Mouse (Mus musculus): ENCODE results near the gene Wasf2. TPM values are rescaled to one million over a fixed set of nuclear protein-coding genes. Genes with fewer than 3 reads are reported as not detected.

Wasf2 gene
- polyA plus RNA-seq, 1 experiment = 62.0 TPM

GRCm38 (mm10) chr4:133240490-133240921, 110.2 kb downstream of the Wasf2 start, which contains the start of gene Map3k6:
Map3k6 (plus strand) TSS chr4:133240818.
- no peaks in the 10 kb centered on the region for H3K36me3 ChIP-seq (ENCODE audit: control insufficient read depth, insufficient read depth)
- no peaks in the 10 kb centered on the region for H3K79me2 ChIP-seq (ENCODE audit: control insufficient read depth, insufficient read depth)
- H3K27me3 ChIP-seq (ENCODE audit: control insufficient read depth, insufficient read depth, insufficient read length) = no peaks in the 10 kb centered on the region
- TF ChIP-seq POLR2AphosphoS2 (IDR thresholded peaks at IDR 0.05; ENCODE audit: insufficient read length, low read depth) (peak; percentile 57), MYOG (IDR thresholded peaks at IDR 0.05; ENCODE audit: control insufficient read depth in 1 of 3, insufficient read depth in 1 of 3, insufficient read length in 2 of 3, low read depth in 2 of 3) (no peak), MYOD1 (IDR thresholded peaks at IDR 0.05; ENCODE audit: control insufficient read depth in 1 of 3, insufficient read length in 2 of 3, low read depth in 2 of 3) (no peak), POLR2A (IDR thresholded peaks at IDR 0.05; ENCODE audit: insufficient read length, low read depth) (peak; percentile 66), TCF3 (IDR thresholded peaks at IDR 0.05; ENCODE audit: insufficient read length, low read depth) (no peak)
- peak within 1 kb of the TSS; percentile 29 for H3ac ChIP-seq (ENCODE audit: control insufficient read depth, insufficient read length)
- peak within 1 kb of the TSS; percentile 90 for H3K4me2 ChIP-seq (ENCODE audit: low read depth)
- peak within 1 kb of the TSS; percentile 25 for H3K4me3 ChIP-seq

- Histone ChIP-seq H3K4me3 (peak overlapping the region; percentile 25), H3K4me2 (ENCODE audit: low read depth) (peak overlapping the region; percentile 90), H3ac (ENCODE audit: control insufficient read depth, insufficient read length) (peak overlapping the region; percentile 29), H3K79me2 (ENCODE audit: control insufficient read depth, insufficient read depth) (no peaks in the 10 kb centered on the region), H3K27me3 (ENCODE audit: control insufficient read depth, insufficient read depth, insufficient read length) (no peaks in the 10 kb centered on the region), H3K36me3 (ENCODE audit: control insufficient read depth, insufficient read depth) (no peaks in the 10 kb centered on the region)
- TF ChIP-seq REST (IDR thresholded peaks at IDR 0.05; ENCODE audit: insufficient read depth, insufficient read length) = no peak
- no peak for TF ChIP-seq MYOD1 (IDR thresholded peaks at IDR 0.05; ENCODE audit: control insufficient read depth in 1 of 3, insufficient read length in 2 of 3, low read depth in 2 of 3)
- TF ChIP-seq TCF3 (IDR thresholded peaks at IDR 0.05; ENCODE audit: insufficient read length, low read depth) = no peak
- TF ChIP-seq SRF (IDR thresholded peaks at IDR 0.05; ENCODE audit: control insufficient read depth, insufficient read length, low read depth) = no peak
- TF ChIP-seq TCF12 (IDR thresholded peaks at IDR 0.05; ENCODE audit: insufficient read depth, poor library complexity, severe bottlenecking) = no peak
- TF ChIP-seq USF1 (IDR thresholded peaks at IDR 0.05; ENCODE audit: low read depth) = no peak
- TF ChIP-seq POLR2A (IDR thresholded peaks at IDR 0.05; ENCODE audit: insufficient read length, low read depth) = peak; percentile 93
- peak; percentile 92 for TF ChIP-seq POLR2AphosphoS2 (IDR thresholded peaks at IDR 0.05; ENCODE audit: insufficient read length, low read depth)
- peak in 2 of 3 experiments; percentile 39 to 56 for TF ChIP-seq MYOG (IDR thresholded peaks at IDR 0.05; ENCODE audit: control insufficient read depth in 1 of 3, insufficient read depth in 1 of 3, insufficient read length in 2 of 3, low read depth in 2 of 3)
Measured at GRCm38 (mm10) chr4:133240934-133241908, 110.9 kb downstream of the Wasf2 start.

- Histone ChIP-seq H3K4me3 (peak overlapping the region; percentile 25), H3ac (ENCODE audit: control insufficient read depth, insufficient read length) (no peak overlapping the region), H3K27me3 (ENCODE audit: control insufficient read depth, insufficient read depth, insufficient read length) (no peaks in the 10 kb centered on the region), H3K36me3 (ENCODE audit: control insufficient read depth, insufficient read depth) (no peaks in the 10 kb centered on the region), H3K4me2 (ENCODE audit: low read depth) (peak overlapping the region; percentile 90), H3K79me2 (ENCODE audit: control insufficient read depth, insufficient read depth) (no peaks in the 10 kb centered on the region)
- TF ChIP-seq E2F4 (IDR thresholded peaks at IDR 0.05; ENCODE audit: insufficient read depth) = no peak
- TF ChIP-seq SRF (IDR thresholded peaks at IDR 0.05; ENCODE audit: control insufficient read depth, insufficient read length, low read depth) = no peak
- TF ChIP-seq MAX (IDR thresholded peaks at IDR 0.05; ENCODE audit: low read depth) = no peak
- TF ChIP-seq MYOG (IDR thresholded peaks at IDR 0.05; ENCODE audit: control insufficient read depth in 1 of 3, insufficient read depth in 1 of 3, insufficient read length in 2 of 3, low read depth in 2 of 3) = no peak
- TF ChIP-seq POLR2A (IDR thresholded peaks at IDR 0.05; ENCODE audit: insufficient read length, low read depth) = no peak
- TF ChIP-seq TCF3 (IDR thresholded peaks at IDR 0.05; ENCODE audit: insufficient read length, low read depth) = no peak
- TF ChIP-seq CEBPB (IDR thresholded peaks at IDR 0.05; ENCODE audit: insufficient read depth, poor library complexity, severe bottlenecking) = no peak
Measured at GRCm38 (mm10) chr4:133241910-133242309, 111.6 kb downstream of the Wasf2 start.

- Histone ChIP-seq H3ac (ENCODE audit: control insufficient read depth, insufficient read length) (no peak overlapping the region), H3K27me3 (ENCODE audit: control insufficient read depth, insufficient read depth, insufficient read length) (no peaks in the 10 kb centered on the region), H3K36me3 (ENCODE audit: control insufficient read depth, insufficient read depth) (no peaks in the 10 kb centered on the region), H3K79me2 (ENCODE audit: control insufficient read depth, insufficient read depth) (no peaks in the 10 kb centered on the region), H3K4me2 (ENCODE audit: low read depth) (peak overlapping the region; percentile 90), H3K4me3 (peak overlapping the region; percentile 25)
- no peak for TF ChIP-seq REST (IDR thresholded peaks at IDR 0.05; ENCODE audit: insufficient read depth, insufficient read length)
- no peak for TF ChIP-seq TCF3 (IDR thresholded peaks at IDR 0.05; ENCODE audit: insufficient read length, low read depth)
- no peak for TF ChIP-seq POLR2A (IDR thresholded peaks at IDR 0.05; ENCODE audit: insufficient read length, low read depth)
- TF ChIP-seq SRF (IDR thresholded peaks at IDR 0.05; ENCODE audit: control insufficient read depth, insufficient read length, low read depth) = no peak
- TF ChIP-seq E2F4 (IDR thresholded peaks at IDR 0.05; ENCODE audit: insufficient read depth) = no peak
- no peak for TF ChIP-seq MYOG (IDR thresholded peaks at IDR 0.05; ENCODE audit: control insufficient read depth in 1 of 3, insufficient read depth in 1 of 3, insufficient read length in 2 of 3, low read depth in 2 of 3)
Measured at GRCm38 (mm10) chr4:133242710-133243109, 112.4 kb downstream of the Wasf2 start.

GRCm38 (mm10) chr4:133243538-133243937, 113.2 kb downstream of the Wasf2 start:
- Histone ChIP-seq H3K4me3 (no peak overlapping the region), H3K36me3 (ENCODE audit: control insufficient read depth, insufficient read depth) (no peaks in the 10 kb centered on the region), H3K4me2 (ENCODE audit: low read depth) (no peak overlapping the region), H3K79me2 (ENCODE audit: control insufficient read depth, insufficient read depth) (no peaks in the 10 kb centered on the region), H3ac (ENCODE audit: control insufficient read depth, insufficient read length) (no peak overlapping the region), H3K27me3 (ENCODE audit: control insufficient read depth, insufficient read depth, insufficient read length) (no peaks in the 10 kb centered on the region)
- no peak for TF ChIP-seq TCF12 (IDR thresholded peaks at IDR 0.05; ENCODE audit: insufficient read depth, poor library complexity, severe bottlenecking)
- TF ChIP-seq POLR2A (IDR thresholded peaks at IDR 0.05; ENCODE audit: insufficient read length, low read depth) = no peak
- TF ChIP-seq USF1 (IDR thresholded peaks at IDR 0.05; ENCODE audit: low read depth) = no peak

All from myocyte (in vitro differentiated cells).